Mouse (Mus musculus): ENCODE data around the gene Smr2. TPM values are rescaled to one million over a fixed set of nuclear protein-coding genes. Genes with fewer than 3 reads are reported as not detected.
"Not testable (repeated sequence)": the region's sequence is repeated elsewhere in the genome, so short reads cannot be mapped to it uniquely, and the experiment has no call there.

The Smr2 gene
- not detected in 2 replicates for polyA plus RNA-seq (2014; fragmentation: Nextera tagmentation; extraction: Ambion mirVana)

DNA sequence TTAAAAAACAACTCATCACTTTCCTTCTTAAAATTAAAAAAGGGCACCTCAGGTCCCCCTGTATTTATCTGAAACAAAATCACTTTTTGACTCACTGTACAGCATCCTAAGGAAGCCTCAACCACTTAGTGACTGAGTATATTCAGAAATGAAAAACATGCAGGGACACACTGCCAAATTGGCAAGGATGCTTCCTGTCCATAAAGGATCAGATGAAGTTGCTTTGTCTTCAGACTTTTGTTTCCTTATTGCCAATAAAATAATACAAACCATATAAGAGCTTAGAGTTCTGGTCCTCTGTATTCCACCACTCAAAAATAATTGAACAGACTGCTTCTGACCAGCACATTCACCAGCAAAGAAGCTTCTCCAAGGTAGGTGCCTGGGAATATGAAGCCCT lies at the start of gene Smr2:
Gene Smr2 (plus strand): TSS at position 301 of the 400 bp plus-strand sequence.
- not testable (repeated sequence) for H3K27me3 ChIP-seq (replicated peaks; ENCODE audit: control insufficient read depth, insufficient read depth, low read length); H3K4me1 ChIP-seq (ENCODE audit: control insufficient read depth, insufficient read depth, low read length); H3K4me2 ChIP-seq (ENCODE audit: low read length); DNase-seq (ENCODE audit: low spot score); H3K36me3 ChIP-seq (ENCODE audit: control insufficient read depth, insufficient read depth, low read length); H3K9me3 ChIP-seq (replicated peaks; ENCODE audit: control insufficient read depth, low read length); ATAC-seq; H3K9ac ChIP-seq (ENCODE audit: low read length); H3K4me3 ChIP-seq (ENCODE audit: low read depth, low read length); H3K27ac ChIP-seq (ENCODE audit: low read depth, low read length)

- Histone ChIP-seq H3K4me3 (ENCODE audit: low read depth, low read length) (no peak within 1 kb of the TSS), H3K36me3 (ENCODE audit: control insufficient read depth, insufficient read depth, low read length) (no peaks in the 10 kb centered on the region), H3K9ac (ENCODE audit: low read length) (no peak within 1 kb of the TSS), H3K27me3 (replicated peaks; ENCODE audit: control insufficient read depth, insufficient read depth, low read length) (no peaks in the 10 kb centered on the region), H3K9me3 (replicated peaks; ENCODE audit: control insufficient read depth, low read length) (no peaks in the 10 kb centered on the region), H3K4me2 (ENCODE audit: low read length) (no peak within 1 kb of the TSS), H3K27ac (ENCODE audit: low read depth, low read length) (no peak within 1 kb of the TSS), H3K4me1 (ENCODE audit: control insufficient read depth, insufficient read depth, low read length) (no peaks in the 10 kb centered on the region)
- DNase-seq (ENCODE audit: low spot score) (no peak), ATAC-seq (no peak)
- 81% methylated on average over 1 of the region's 1 CpGs for WGBS
Measured at GRCm38 (mm10) chr5:88111430-88111829, 25.1 kb downstream of the Smr2 start, which contains the start of gene Gm11116. TSS of gene Gm11116 (minus strand) at chr5:88111530.

GRCm38 (mm10) chr5:88153999-88154398 lies 67.6 kb downstream of the Smr2 start, which contains the start of gene Gm11115:
TSS of gene Gm11115 (minus strand) at chr5:88154099.
- no peaks in the 10 kb centered on the region for H3K4me1 ChIP-seq (ENCODE audit: control insufficient read depth, insufficient read depth, low read length)
- H3K4me2 ChIP-seq (ENCODE audit: low read length), result no peak within 1 kb of the TSS
- H3K9ac ChIP-seq (ENCODE audit: low read length), result no peak within 1 kb of the TSS
- no peak within 1 kb of the TSS for H3K4me3 ChIP-seq (ENCODE audit: low read depth, low read length)
- no peak for ATAC-seq
- no peaks in the 10 kb centered on the region for H3K9me3 ChIP-seq (replicated peaks; ENCODE audit: control insufficient read depth, low read length)
- H3K27ac ChIP-seq (ENCODE audit: low read depth, low read length), result no peak within 1 kb of the TSS
- H3K36me3 ChIP-seq (ENCODE audit: control insufficient read depth, insufficient read depth, low read length), result no peaks in the 10 kb centered on the region
- DNase-seq (ENCODE audit: low spot score), result no peak
- H3K27me3 ChIP-seq (replicated peaks; ENCODE audit: control insufficient read depth, insufficient read depth, low read length), result no peaks in the 10 kb centered on the region

Other genes with a start within 250 kb of the Smr2 start
- gene Odam, start 201.5 kb upstream of the Smr2 start, polyA plus RNA-seq (2014; fragmentation: Nextera tagmentation; extraction: Ambion mirVana), result not detected in 2 replicates
- gene Csn3, start 161.0 kb upstream of the Smr2 start, polyA plus RNA-seq (2014; fragmentation: Nextera tagmentation; extraction: Ambion mirVana), result not detected in 2 replicates
- gene 2310003L06Rik, start 117.1 kb upstream of the Smr2 start, polyA plus RNA-seq (2014; fragmentation: Nextera tagmentation; extraction: Ambion mirVana), result not detected in 2 replicates
- gene Gm28434, start 117.0 kb upstream of the Smr2 start, polyA plus RNA-seq (2014; fragmentation: Nextera tagmentation; extraction: Ambion mirVana), result not detected in 2 replicates
- not detected in 2 replicates for gene Cabs1, start 107.1 kb upstream of the Smr2 start, polyA plus RNA-seq (2014; fragmentation: Nextera tagmentation; extraction: Ambion mirVana)
- gene Smr3a, start 84.0 kb upstream of the Smr2 start, polyA plus RNA-seq (2014; fragmentation: Nextera tagmentation; extraction: Ambion mirVana), result 0.49 TPM in 1 of 2 replicates, not detected in the other
- not detected in 2 replicates for gene Gm11116, start 25.0 kb downstream of the Smr2 start, polyA plus RNA-seq (2014; fragmentation: Nextera tagmentation; extraction: Ambion mirVana)
- gene Gm11115, start 67.5 kb downstream of the Smr2 start, polyA plus RNA-seq (2014; fragmentation: Nextera tagmentation; extraction: Ambion mirVana), result not detected in 2 replicates
- not detected in 2 replicates for gene Gm7714, start 182.4 kb downstream of the Smr2 start, polyA plus RNA-seq (2014; fragmentation: Nextera tagmentation; extraction: Ambion mirVana)
- gene Prol1, start 230.8 kb downstream of the Smr2 start, polyA plus RNA-seq (2014; fragmentation: Nextera tagmentation; extraction: Ambion mirVana), result not detected in 2 replicates

All from forebrain, embryonic 14.5 days (tissue).